Mouse (Mus musculus): ENCODE measurements around the gene Ephx4. TPM values are rescaled to one million over a fixed set of nuclear protein-coding genes. Genes with fewer than 3 reads are reported as not detected.

The Ephx4 gene
- polyA plus RNA-seq, 1 experiment from 2014 or later, result 0.93 TPM

- H3K27me3 ChIP-seq (ENCODE audit: control insufficient read depth, insufficient read depth, low read length), result no peaks in the 10 kb centered on the region
- peak within 1 kb of the TSS; percentile 90 for H3K27ac ChIP-seq (replicated peaks; ENCODE audit: low read depth, low read length)
- peak within 1 kb of the TSS; percentile 74 for H3K4me3 ChIP-seq (replicated peaks; ENCODE audit: low read depth, low read length)
- ATAC-seq (ENCODE audit: low FRiP score, low TSS enrichment) (peak; percentile 96), DNase-seq (peak; percentile 98)
- H3K36me3 ChIP-seq (ENCODE audit: control insufficient read depth, insufficient read depth, low read length), result no peaks in the 10 kb centered on the region
- H3K9ac ChIP-seq (replicated peaks; ENCODE audit: low read length), result peak within 1 kb of the TSS; percentile 81
- 0 out of 2 replicates have a peak, but pooled peaks cover 4% of the 10 kb centered on the region for H3K4me1 ChIP-seq (ENCODE audit: control insufficient read depth, insufficient read depth, low read length)
- WGBS, result under 1% methylated on average over 51 of the region's 51 CpGs
- H3K9me3 ChIP-seq (ENCODE audit: control insufficient read depth, low read length), result no peaks in the 10 kb centered on the region
- H3K4me2 ChIP-seq (ENCODE audit: low read length), result peak within 1 kb of the TSS; percentile 72
Observed at GRCm38 (mm10) chr5:107437464-107438281, 35.1 kb downstream of the Ephx4 start, which contains the start of gene Btbd8. Gene Btbd8, plus strand, starts transcription at chr5:107437997.

GRCm38 (mm10) chr5:107438353-107438752 is 35.8 kb downstream of the Ephx4 start:
- H3K4me3 ChIP-seq (replicated peaks; ENCODE audit: low read depth, low read length), result peak overlapping the region; percentile 74
- no peaks in the 10 kb centered on the region for H3K9me3 ChIP-seq (ENCODE audit: control insufficient read depth, low read length)
- DNase-seq (no peak), ATAC-seq (ENCODE audit: low FRiP score, low TSS enrichment) (0 out of 2 replicates have a peak, but pooled peaks have one; percentile 22)
- peak overlapping the region; percentile 72 for H3K4me2 ChIP-seq (ENCODE audit: low read length)
- H3K36me3 ChIP-seq (ENCODE audit: control insufficient read depth, insufficient read depth, low read length), result no peaks in the 10 kb centered on the region
- no peaks in the 10 kb centered on the region for H3K27me3 ChIP-seq (ENCODE audit: control insufficient read depth, insufficient read depth, low read length)
- 0 out of 2 replicates have a peak, but pooled peaks cover 4% of the 10 kb centered on the region for H3K4me1 ChIP-seq (ENCODE audit: control insufficient read depth, insufficient read depth, low read length)
- 25% methylated on average over 7 of the region's 7 CpGs for WGBS
- peak overlapping the region; percentile 81 for H3K9ac ChIP-seq (replicated peaks; ENCODE audit: low read length)
- peak overlapping the region; percentile 90; the same call in 1 of the 2 replicates for H3K27ac ChIP-seq (replicated peaks; ENCODE audit: low read depth, low read length)

- DNase-seq (no peak), ATAC-seq (ENCODE audit: low FRiP score, low TSS enrichment) (no peak)
- Histone ChIP-seq H3K36me3 (ENCODE audit: control insufficient read depth, insufficient read depth, low read length) (no peaks in the 10 kb centered on the region), H3K9me3 (ENCODE audit: control insufficient read depth, low read length) (no peaks in the 10 kb centered on the region), H3K4me3 (replicated peaks; ENCODE audit: low read depth, low read length) (no peak overlapping the region), H3K4me2 (ENCODE audit: low read length) (no peak overlapping the region), H3K27ac (replicated peaks; ENCODE audit: low read depth, low read length) (no peak overlapping the region), H3K27me3 (ENCODE audit: control insufficient read depth, insufficient read depth, low read length) (no peaks in the 10 kb centered on the region), H3K4me1 (ENCODE audit: control insufficient read depth, insufficient read depth, low read length) (0 out of 2 replicates have a peak, but pooled peaks cover 4% of the 10 kb centered on the region), H3K9ac (replicated peaks; ENCODE audit: low read length) (no peak overlapping the region)
- WGBS, result 81% methylated on average over 5 of the region's 5 CpGs
Observed at GRCm38 (mm10) chr5:107441881-107442280, 39.3 kb downstream of the Ephx4 start.

- no peaks in the 10 kb centered on the region for H3K36me3 ChIP-seq (ENCODE audit: control insufficient read depth, insufficient read depth, low read length)
- no peaks in the 10 kb centered on the region for H3K27me3 ChIP-seq (ENCODE audit: control insufficient read depth, insufficient read depth, low read length)
- 79% methylated on average over 4 of the region's 4 CpGs for WGBS
- H3K4me2 ChIP-seq (ENCODE audit: low read length), result no peak overlapping the region
- no peak overlapping the region for H3K9ac ChIP-seq (replicated peaks; ENCODE audit: low read length)
- H3K9me3 ChIP-seq (ENCODE audit: control insufficient read depth, low read length), result no peaks in the 10 kb centered on the region
- H3K27ac ChIP-seq (replicated peaks; ENCODE audit: low read depth, low read length), result no peak overlapping the region
- no peaks in the 10 kb centered on the region for H3K4me1 ChIP-seq (ENCODE audit: control insufficient read depth, insufficient read depth, low read length)
- no peak for ATAC-seq (ENCODE audit: low FRiP score, low TSS enrichment)
- DNase-seq, result peak; percentile 20
- H3K4me3 ChIP-seq (replicated peaks; ENCODE audit: low read depth, low read length), result no peak overlapping the region
Observed at GRCm38 (mm10) chr5:107444251-107444650, 41.7 kb downstream of the Ephx4 start.

- Histone ChIP-seq H3K4me3 (replicated peaks; ENCODE audit: low read depth, low read length) (no peak overlapping the region), H3K4me2 (ENCODE audit: low read length) (no peak overlapping the region), H3K27ac (replicated peaks; ENCODE audit: low read depth, low read length) (no peak overlapping the region), H3K36me3 (ENCODE audit: control insufficient read depth, insufficient read depth, low read length) (no peaks in the 10 kb centered on the region), H3K9me3 (ENCODE audit: control insufficient read depth, low read length) (no peaks in the 10 kb centered on the region), H3K4me1 (ENCODE audit: control insufficient read depth, insufficient read depth, low read length) (no peaks in the 10 kb centered on the region), H3K27me3 (ENCODE audit: control insufficient read depth, insufficient read depth, low read length) (no peaks in the 10 kb centered on the region), H3K9ac (replicated peaks; ENCODE audit: low read length) (no peak overlapping the region)
- ATAC-seq (ENCODE audit: low FRiP score, low TSS enrichment) (no peak), DNase-seq (no peak)
- WGBS, result 91% methylated on average over 4 of the region's 4 CpGs
Observed at GRCm38 (mm10) chr5:107447977-107448376, 45.4 kb downstream of the Ephx4 start.

- H3K9ac ChIP-seq (replicated peaks; ENCODE audit: low read length), result no peak overlapping the region
- DNase-seq (no peak), ATAC-seq (ENCODE audit: low FRiP score, low TSS enrichment) (no peak)
- H3K9me3 ChIP-seq (ENCODE audit: control insufficient read depth, low read length), result no peaks in the 10 kb centered on the region
- no peaks in the 10 kb centered on the region for H3K27me3 ChIP-seq (ENCODE audit: control insufficient read depth, insufficient read depth, low read length)
- H3K27ac ChIP-seq (replicated peaks; ENCODE audit: low read depth, low read length), result no peak overlapping the region
- H3K4me2 ChIP-seq (ENCODE audit: low read length), result no peak overlapping the region
- no peak overlapping the region for H3K4me3 ChIP-seq (replicated peaks; ENCODE audit: low read depth, low read length)
- H3K4me1 ChIP-seq (ENCODE audit: control insufficient read depth, insufficient read depth, low read length), result no peaks in the 10 kb centered on the region
- H3K36me3 ChIP-seq (ENCODE audit: control insufficient read depth, insufficient read depth, low read length), result no peaks in the 10 kb centered on the region
- 91% methylated on average over 4 of the region's 4 CpGs for WGBS
Observed at GRCm38 (mm10) chr5:107448784-107449183, 46.2 kb downstream of the Ephx4 start.

- WGBS, result 88% methylated on average over 5 of the region's 5 CpGs
- ATAC-seq (ENCODE audit: low FRiP score, low TSS enrichment) (no peak), DNase-seq (no peak)
- no peak overlapping the region for H3K9ac ChIP-seq (replicated peaks; ENCODE audit: low read length)
- H3K4me2 ChIP-seq (ENCODE audit: low read length), result no peak overlapping the region
- no peaks in the 10 kb centered on the region for H3K4me1 ChIP-seq (ENCODE audit: control insufficient read depth, insufficient read depth, low read length)
- no peak overlapping the region for H3K27ac ChIP-seq (replicated peaks; ENCODE audit: low read depth, low read length)
- H3K27me3 ChIP-seq (ENCODE audit: control insufficient read depth, insufficient read depth, low read length), result no peaks in the 10 kb centered on the region
- no peaks in the 10 kb centered on the region for H3K36me3 ChIP-seq (ENCODE audit: control insufficient read depth, insufficient read depth, low read length)
- H3K4me3 ChIP-seq (replicated peaks; ENCODE audit: low read depth, low read length), result no peak overlapping the region
- no peaks in the 10 kb centered on the region for H3K9me3 ChIP-seq (ENCODE audit: control insufficient read depth, low read length)
Observed at GRCm38 (mm10) chr5:107449620-107450019, 47.1 kb downstream of the Ephx4 start.

GRCm38 (mm10) chr5:107450299-107450698 is 47.8 kb downstream of the Ephx4 start:
- H3K27me3 ChIP-seq (ENCODE audit: control insufficient read depth, insufficient read depth, low read length), result no peaks in the 10 kb centered on the region
- H3K27ac ChIP-seq (replicated peaks; ENCODE audit: low read depth, low read length), result no peak overlapping the region
- no peak for DNase-seq
- no peak overlapping the region for H3K4me2 ChIP-seq (ENCODE audit: low read length)
- H3K4me1 ChIP-seq (ENCODE audit: control insufficient read depth, insufficient read depth, low read length), result no peaks in the 10 kb centered on the region
- H3K9me3 ChIP-seq (ENCODE audit: control insufficient read depth, low read length), result no peaks in the 10 kb centered on the region
- no peak overlapping the region for H3K9ac ChIP-seq (replicated peaks; ENCODE audit: low read length)
- 95% methylated on average over 5 of the region's 5 CpGs for WGBS
- no peak for ATAC-seq (ENCODE audit: low FRiP score, low TSS enrichment)
- no peak overlapping the region for H3K4me3 ChIP-seq (replicated peaks; ENCODE audit: low read depth, low read length)
- no peaks in the 10 kb centered on the region for H3K36me3 ChIP-seq (ENCODE audit: control insufficient read depth, insufficient read depth, low read length)

Data from midbrain, embryonic 14.5 days (tissue).